Mouse (Mus musculus) neural tube, embryonic 13.5 days (tissue): ENCODE measurements around the gene Gm16427. TPM values are rescaled to one million over a fixed set of nuclear protein-coding genes. Genes with fewer than 3 reads are reported as not detected.
"Not testable (repeated sequence)": the region's sequence is repeated elsewhere in the genome, so short reads cannot be mapped to it uniquely, and the experiment has no call there.

ENCODE experiments used
- ATAC-seq: fragments of 200-750 bp; cut with Nextera tagmentation; 2 replicates; pipeline ENCODE4 v1.8.0; 2017; ENCODE audit warnings: low read depth, mild to moderate bottlenecking, moderate TSS enrichment, moderate library complexity
- H3K27ac ChIP-seq: fragments of 300-500 bp; sonication (generic); replicated peaks from 2 replicates; pipeline ENCODE4 v1.5.1; 2015; ENCODE audit warnings: moderate library complexity, mild to moderate bottlenecking, inconsistent platforms
- H3K27me3 ChIP-seq: fragments of 300-500 bp; sonication (generic); 2 replicates; pipeline ENCODE4 v1.6.1; 2015; ENCODE audit warnings: mild to moderate bottlenecking, inconsistent platforms
- H3K36me3 ChIP-seq: fragments of 300-500 bp; sonication (generic); 2 replicates; pipeline ENCODE4 v1.6.1; 2015; ENCODE audit warnings: mild to moderate bottlenecking, inconsistent platforms
- H3K4me1 ChIP-seq: fragments of 300-500 bp; sonication (generic); replicated peaks from 2 replicates; pipeline ENCODE4 v1.6.1; 2015; ENCODE audit warnings: inconsistent platforms
- H3K4me2 ChIP-seq: fragments of 300-500 bp; sonication (generic); 2 replicates; pipeline ENCODE4 v1.6.1; 2015; ENCODE audit warnings: inconsistent platforms, mild to moderate bottlenecking, moderate library complexity
- H3K4me3 ChIP-seq: fragments of 300-500 bp; sonication (generic); 2 replicates; pipeline ENCODE4 v1.5.1; 2015; ENCODE audit warnings: mild to moderate bottlenecking, inconsistent platforms
- H3K9ac ChIP-seq: fragments of 300-500 bp; sonication (generic); 2 replicates; pipeline ENCODE4 v1.6.1; 2015; ENCODE audit warnings: moderate library complexity, mild to moderate bottlenecking, inconsistent platforms
- H3K9me3 ChIP-seq: fragments of 300-500 bp; sonication (generic); 2 replicates; pipeline ENCODE4 v1.6.1; 2016; ENCODE audit warnings: inconsistent platforms
- WGBS: fragments of 180-500 bp; shearing (Covaris S2); methylation state at CpG from one replicate; pipeline ENCODE4 v1.1.7; 2015; 5-methylcytosine and 5-hydroxymethylcytosine counted together
- polyA plus RNA-seq: library from polyadenylated mRNA; unstranded; fragments of >200 nt; fragmentation: Nextera tagmentation; extraction: Ambion mirVana; gene quantifications from 2 replicates; pipeline ENCODE4 v1.2.1, GENCODE M21; 2015

Gene Gm16427
- not detected in 2 replicates for polyA plus RNA-seq

DNA sequence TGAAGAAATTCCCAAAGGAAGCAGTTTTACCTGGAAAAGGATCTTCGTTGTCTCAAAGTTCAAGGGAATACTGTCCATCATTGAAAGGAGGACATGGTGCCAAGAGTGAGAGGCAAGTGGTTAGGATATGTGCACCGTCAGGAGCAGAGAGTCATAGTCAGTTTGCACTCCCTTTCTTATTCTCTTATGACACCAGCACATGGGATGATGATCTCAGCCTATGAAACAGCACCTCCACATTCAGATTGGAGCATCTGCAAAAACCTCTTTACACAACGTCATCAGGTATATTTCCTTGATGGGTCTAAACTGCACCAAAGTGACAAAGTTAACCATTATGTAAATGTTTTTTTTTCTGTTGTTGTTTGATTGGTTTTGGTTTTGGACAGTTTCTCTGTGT, at the start of gene Gm16427:
Gm16427 (minus strand) TSS at position 101 of the 400 bp plus-strand sequence.
- ATAC-seq, H3K9ac ChIP-seq, H3K4me1 ChIP-seq, H3K27me3 ChIP-seq, H3K27ac ChIP-seq, H3K36me3 ChIP-seq, H3K9me3 ChIP-seq, H3K4me3 ChIP-seq, H3K4me2 ChIP-seq: not testable (repeated sequence)
- 89% methylated on average over 1 of the region's 3 CpGs for WGBS

Other genes with a start within 250 kb of the Gm16427 start
- gene C87414, start 131.4 kb upstream of the Gm16427 start, polyA plus RNA-seq = not detected in 2 replicates